Mouse (Mus musculus) MEL (cell line): ENCODE results near the gene Sars. TPM values are rescaled to one million over a fixed set of nuclear protein-coding genes. Genes with fewer than 3 reads are reported as not detected.

Experiments used
- DNase-seq: peaks from one replicate; pipeline ENCODE4 v3.0.0; 2011; ENCODE audit warnings: low read depth, low spot score
- H3K27ac ChIP-seq: 2 replicates; pipeline ENCODE4 v1.5.1; 2012; ENCODE audit warnings: low read depth, mild to moderate bottlenecking, control low read depth, low read length, moderate library complexity; ENCODE audit not compliant: control insufficient read depth
- H3K27me3 ChIP-seq, 2 experiments: fragments of 150-350 bp in 1 of 2; sonication (generic) in 1 of 2; 2 replicates each; pipeline ENCODE4 v1.6.1; 2012; ENCODE audit warnings: low read length in 2 of 2, mild to moderate bottlenecking in 2 of 2, improper control_type of control experiment in 1 of 2, moderate library complexity in 1 of 2; ENCODE audit not compliant: insufficient read depth in 2 of 2, control insufficient read depth in 1 of 2
- H3K36me3 ChIP-seq, 2 experiments: 2 replicates each; pipeline ENCODE4 v1.6.1; 2012 to 2014; ENCODE audit warnings: low read length in 2 of 2, improper control_type of control experiment in 1 of 2, inconsistent platforms in 1 of 2, mild to moderate bottlenecking in 1 of 2; ENCODE audit not compliant: insufficient read depth in 2 of 2, control insufficient read depth in 1 of 2
- H3K4me1 ChIP-seq, 2 experiments: fragments of 150-350 bp in 1 of 2; sonication (generic) in 1 of 2; 2 replicates each; pipeline ENCODE4 v1.6.1; 2012; ENCODE audit warnings: low read length in 2 of 2, improper control_type of control experiment in 1 of 2, mild to moderate bottlenecking in 1 of 2; ENCODE audit not compliant: insufficient read depth in 2 of 2, control insufficient read depth in 1 of 2
- H3K4me3 ChIP-seq, 2 experiments: fragments of 150-350 bp in 1 of 2; sonication (generic) in 1 of 2; 2 replicates each; pipeline ENCODE4 v1.5.1; 2012; ENCODE audit warnings: low read depth in 2 of 2, low read length in 2 of 2, mild to moderate bottlenecking in 2 of 2, moderate library complexity in 2 of 2, control low read depth in 1 of 2, improper control_type of control experiment in 1 of 2; ENCODE audit not compliant: control insufficient read depth in 1 of 2, insufficient read depth in 1 of 2
- H3K79me2 ChIP-seq: 2 replicates; pipeline ENCODE4 v1.6.1; 2012; ENCODE audit warnings: mild to moderate bottlenecking, low read length, moderate library complexity; ENCODE audit not compliant: control insufficient read depth, poor library complexity, insufficient read depth
- H3K9ac ChIP-seq: 2 replicates; pipeline ENCODE4 v1.6.1; 2012; ENCODE audit warnings: low read depth, mild to moderate bottlenecking, control low read depth, low read length, moderate library complexity; ENCODE audit not compliant: control insufficient read depth, poor library complexity, severe bottlenecking
- H3K9me3 ChIP-seq: fragments of 150-350 bp; sonication (generic); replicated peaks from 2 replicates; pipeline ENCODE4 v1.6.1; 2012; ENCODE audit warnings: mild to moderate bottlenecking, low read length, improper control_type of control experiment, moderate library complexity; ENCODE audit not compliant: insufficient read depth
- CHD1 ChIP-seq: IDR thresholded peaks from 2 replicates; pipeline ENCODE4 v1.6.1; 2012; ENCODE audit warnings: low read depth, mild to moderate bottlenecking, inconsistent platforms, low read length, improper control_type of control experiment
- CTCF ChIP-seq, 3 experiments: IDR thresholded peaks in 2 of 3; conservative IDR thresholded peaks in 1 of 3; 2 replicates each; pipeline ENCODE4 v1.5.1; 2011 to 2012; ENCODE audit warnings: low read length in 3 of 3, low read depth in 2 of 3, mild to moderate bottlenecking in 2 of 3, improper control_type of control experiment in 1 of 3, inconsistent platforms in 1 of 3, mixed read lengths in 1 of 3, moderate library complexity in 1 of 3; ENCODE audit not compliant: control insufficient read depth in 1 of 3, insufficient read depth in 1 of 3, poor library complexity in 1 of 3, severe bottlenecking in 1 of 3
- E2F4 ChIP-seq: IDR thresholded peaks from 2 replicates; pipeline ENCODE4 v1.6.1; 2011; ENCODE audit warnings: low read depth, low read length, improper control_type of control experiment, borderline replicate concordance
- EP300 ChIP-seq, 2 experiments: IDR thresholded peaks; 2 replicates each; pipeline ENCODE4 v1.6.1; 2011; ENCODE audit warnings: improper control_type of control experiment in 2 of 2, low read length in 2 of 2, low read depth in 1 of 2, mild to moderate bottlenecking in 1 of 2
- ETS1 ChIP-seq: IDR thresholded peaks from 2 replicates; pipeline ENCODE4 v1.6.1; 2012; ENCODE audit warnings: low read depth, mild to moderate bottlenecking, inconsistent platforms, low read length, improper control_type of control experiment, moderate library complexity
- GABPA ChIP-seq: IDR thresholded peaks from 2 replicates; pipeline ENCODE4 v1.6.1; 2012; ENCODE audit warnings: low read depth, mild to moderate bottlenecking, inconsistent platforms, low read length, improper control_type of control experiment, moderate library complexity
- GATA1 ChIP-seq: IDR thresholded peaks from 2 replicates; pipeline ENCODE4 v1.6.1; 2011; ENCODE audit warnings: low read depth, low read length, improper control_type of control experiment
- HCFC1 ChIP-seq: IDR thresholded peaks from 2 replicates; pipeline ENCODE4 v1.6.1; 2012; ENCODE audit warnings: low read depth, mild to moderate bottlenecking, inconsistent platforms, low read length, improper control_type of control experiment, moderate library complexity
- JUND ChIP-seq: IDR thresholded peaks from 2 replicates; pipeline ENCODE4 v1.6.1; 2011; ENCODE audit warnings: low read depth, mild to moderate bottlenecking, improper control_type of control experiment, low read length
- KAT2A ChIP-seq: conservative IDR thresholded peaks from 2 replicates; pipeline ENCODE4 v1.6.1; 2012; ENCODE audit warnings: low read depth, low read length, improper control_type of control experiment, inconsistent platforms
- MEF2A ChIP-seq: IDR thresholded peaks from 2 replicates; pipeline ENCODE4 v1.6.1; 2014; ENCODE audit warnings: low read depth, mild to moderate bottlenecking, inconsistent platforms, low read length, improper control_type of control experiment; ENCODE audit not compliant: poor library complexity, insufficient replicate concordance, severe bottlenecking; ENCODE audit errors: extremely low read depth
- MXI1 ChIP-seq: IDR thresholded peaks from 2 replicates; pipeline ENCODE4 v1.6.1; 2011; ENCODE audit warnings: mild to moderate bottlenecking, low read depth, low read length, improper control_type of control experiment
- MYC ChIP-seq: IDR thresholded peaks from 2 replicates; pipeline ENCODE4 v1.6.1; 2011; ENCODE audit warnings: low read depth, mild to moderate bottlenecking, low read length, improper control_type of control experiment, moderate library complexity
- NELFE ChIP-seq: IDR thresholded peaks from 2 replicates; pipeline ENCODE4 v1.6.1; 2011; ENCODE audit warnings: low read depth, low read length, improper control_type of control experiment
- NRF1 ChIP-seq: IDR thresholded peaks from 2 replicates; pipeline ENCODE4 v1.6.1; 2014; ENCODE audit warnings: low read depth, mild to moderate bottlenecking, inconsistent platforms, low read length, improper control_type of control experiment, moderate library complexity; ENCODE audit not compliant: poor library complexity, insufficient read depth, severe bottlenecking
- RAD21 ChIP-seq: IDR thresholded peaks from 2 replicates; pipeline ENCODE4 v1.6.1; 2011; ENCODE audit warnings: mild to moderate bottlenecking, low read depth, low read length, improper control_type of control experiment
- RCOR1 ChIP-seq: IDR thresholded peaks from 2 replicates; pipeline ENCODE4 v1.6.1; 2012; ENCODE audit warnings: low read depth, mild to moderate bottlenecking, inconsistent platforms, low read length, improper control_type of control experiment
- SIN3A ChIP-seq: IDR thresholded peaks from 2 replicates; pipeline ENCODE4 v1.6.1; 2012; ENCODE audit warnings: low read length, improper control_type of control experiment, inconsistent platforms
- SMC3 ChIP-seq: IDR thresholded peaks from 2 replicates; pipeline ENCODE4 v1.6.1; 2011; ENCODE audit warnings: low read depth, low read length, improper control_type of control experiment
- TAL1 ChIP-seq: IDR thresholded peaks from 2 replicates; pipeline ENCODE4 v1.6.1; 2012; ENCODE audit warnings: mild to moderate bottlenecking, inconsistent platforms, low read length, moderate library complexity, mixed read lengths
- TCF12 ChIP-seq: IDR thresholded peaks from 2 replicates; pipeline ENCODE4 v1.6.1; 2014; ENCODE audit warnings: low read depth, mild to moderate bottlenecking, inconsistent platforms, low read length, improper control_type of control experiment, moderate library complexity
- USF1 ChIP-seq: IDR thresholded peaks from 2 replicates; pipeline ENCODE4 v1.6.1; 2014; ENCODE audit warnings: low read depth, mild to moderate bottlenecking, inconsistent platforms, low read length, improper control_type of control experiment, moderate library complexity
- USF2 ChIP-seq, 2 experiments: IDR thresholded peaks; 2 replicates each; pipeline ENCODE4 v1.6.1; 2011 to 2012; ENCODE audit warnings: improper control_type of control experiment in 2 of 2, low read length in 2 of 2, borderline replicate concordance in 1 of 2, inconsistent platforms in 1 of 2, low read depth in 1 of 2, mild to moderate bottlenecking in 1 of 2; ENCODE audit not compliant: insufficient read depth in 1 of 2
- ZC3H11A ChIP-seq: IDR thresholded peaks from 2 replicates; pipeline ENCODE4 v1.6.1; 2012; ENCODE audit warnings: low read depth, mild to moderate bottlenecking, inconsistent platforms, low read length, improper control_type of control experiment
- ZMIZ1 ChIP-seq: IDR thresholded peaks from 2 replicates; pipeline ENCODE4 v1.6.1; 2012; ENCODE audit warnings: low read depth, mild to moderate bottlenecking, inconsistent platforms, low read length, improper control_type of control experiment, moderate library complexity
- ZNF384 ChIP-seq: IDR thresholded peaks from 2 replicates; pipeline ENCODE4 v1.6.1; 2012; ENCODE audit warnings: low read depth, mild to moderate bottlenecking, inconsistent platforms, low read length, improper control_type of control experiment
- polyA plus RNA-seq, 2 experiments: library from polyadenylated mRNA; stranded (reverse) in 1 of 2; unstranded in 1 of 2; fragments of >175 nt in 1 of 2; fragments of >200 nt in 1 of 2; gene quantifications; 2 replicates each; pipeline versions ENCODE4 v1.2.1 to v1.2.4; 2012; ENCODE audit warnings: low replicate concordance in 2 of 2, low read depth in 1 of 2; ENCODE audit not compliant: insufficient read length in 2 of 2, insufficient read depth in 1 of 2, missing spikeins in 1 of 2
- total RNA-seq: library from RNA; depleted of rRNA; stranded (reverse); fragments of 300-350 nt; gene quantifications from 2 replicates; pipeline ENCODE4 v1.2.3, GENCODE M21; 2012

Gene Sars
- total and polyA plus RNA-seq, 3 experiments = 202 to 337 TPM; not detected in 1

DNA sequence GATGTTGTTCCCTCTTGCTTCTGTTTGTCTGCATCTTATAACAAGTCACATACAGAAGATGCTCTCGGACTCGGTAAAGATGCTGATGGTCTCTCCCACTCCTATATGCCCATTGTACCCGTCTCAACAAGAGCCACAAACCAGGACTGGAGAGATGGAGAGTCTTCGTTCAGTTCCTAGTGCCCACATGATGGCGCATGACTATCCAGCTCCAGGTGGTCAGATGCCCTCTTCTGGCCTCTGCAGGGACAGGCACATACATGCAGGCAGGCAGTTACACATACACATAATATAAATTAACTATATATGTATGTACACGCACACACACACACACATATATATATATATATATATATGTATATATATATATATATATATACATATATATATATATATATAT is 64.3 kb downstream of the Sars start:
- 0 out of 2 replicates have a peak, but pooled peaks have one; percentile 34 for TF ChIP-seq HCFC1
- TF ChIP-seq E2F4 = no peak
- TF ChIP-seq CTCF (IDR thresholded peaks at IDR 0.05 in 2 of 3, conservative IDR thresholded peaks at IDR 0.05 in 1 of 3; ENCODE audit: control insufficient read depth in 1 of 3, insufficient read depth in 1 of 3, low read depth in 2 of 3, low read length in 3 of 3, poor library complexity in 1 of 3, severe bottlenecking in 1 of 3) = peak; percentile 31 to 90 (median 80); a peak in 5 of 6 replicates
- TF ChIP-seq NELFE = 0 out of 2 replicates have a peak, but pooled peaks have one; percentile 15
- TF ChIP-seq MXI1 = no peak
- peak; percentile 40; the same call in 1 of the 2 replicates for TF ChIP-seq SIN3A
- no peak for TF ChIP-seq NRF1
- no peak for TF ChIP-seq TCF12
- TF ChIP-seq KAT2A = no peak
- peak; percentile 73 for TF ChIP-seq SMC3
- TF ChIP-seq RAD21 = peak; percentile 26
- TF ChIP-seq, all 39 proteins: peak for 6
- peaks cover 4% of the 10 kb centered on the region; the same call in 1 of the 2 replicates for H3K79me2 ChIP-seq
- H3K9me3 ChIP-seq = no peaks in the 10 kb centered on the region
- H3K27ac ChIP-seq = no peak overlapping the region
- no peaks in the 10 kb centered on the region for H3K27me3 ChIP-seq
- H3K36me3 ChIP-seq = peaks cover 0 to 27% of the 10 kb centered on the region in 2 experiments; a peak in 2 of 4 replicates
- H3K9ac ChIP-seq = no peak overlapping the region
- H3K4me1 ChIP-seq = peaks cover 6 to 43% of the 10 kb centered on the region in 2 experiments
- no peak overlapping the region for H3K4me3 ChIP-seq
- DNase-seq = peak; percentile 58

DNA sequence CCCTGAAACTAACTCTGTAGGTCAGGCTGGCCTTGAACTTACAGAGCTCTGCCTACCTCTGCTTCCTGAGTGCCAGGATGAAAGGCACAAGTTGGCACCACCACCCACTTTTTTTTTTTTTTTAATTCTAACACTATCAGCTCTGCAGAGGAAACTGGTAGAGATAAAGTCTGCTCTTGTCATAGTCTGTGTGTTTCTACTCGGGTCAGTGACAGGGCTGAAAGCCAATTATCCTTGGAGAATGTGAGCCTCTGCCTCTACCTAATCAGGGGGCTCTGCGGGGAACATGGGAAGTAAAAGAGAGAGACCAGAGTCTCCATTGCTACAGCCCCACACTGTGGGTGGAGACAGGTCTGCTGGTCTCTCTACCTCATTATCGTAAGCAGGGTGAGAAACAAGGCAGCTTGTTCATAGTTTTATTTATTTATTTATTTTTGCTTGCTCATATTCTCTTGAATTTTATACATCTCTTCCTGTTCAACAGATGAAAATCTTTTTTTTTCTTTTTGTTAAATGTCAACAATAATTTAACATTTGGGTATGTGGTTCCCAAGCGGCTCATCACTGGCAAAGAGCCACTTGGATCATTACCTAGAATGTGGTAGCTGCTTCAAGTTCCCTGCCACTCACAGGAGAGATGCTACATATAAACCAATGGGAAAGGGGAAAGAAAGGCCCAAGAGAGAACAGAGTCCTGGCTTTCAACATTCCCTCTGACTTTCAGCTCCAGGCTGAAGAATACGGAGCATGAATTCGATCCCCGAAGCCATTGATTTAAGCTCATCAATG is 65.9 kb downstream of the Sars start:
- no peaks in the 10 kb centered on the region for H3K9me3 ChIP-seq
- peak overlapping the region; percentile 29 for H3K9ac ChIP-seq
- peaks cover 6 to 36% of the 10 kb centered on the region in 2 experiments for H3K4me1 ChIP-seq
- H3K27me3 ChIP-seq = no peaks in the 10 kb centered on the region
- peak; percentile 64 for DNase-seq
- H3K27ac ChIP-seq = peak overlapping the region; percentile 23
- peaks cover 0 to 24% of the 10 kb centered on the region in 2 experiments; a peak in 2 of 4 replicates for H3K36me3 ChIP-seq
- H3K4me3 ChIP-seq = no peak overlapping the region
- peaks cover 4% of the 10 kb centered on the region; the same call in 1 of the 2 replicates for H3K79me2 ChIP-seq
- TF ChIP-seq ZNF384 = peak; percentile 98
- TF ChIP-seq RAD21 = no peak
- TF ChIP-seq E2F4 = no peak
- no peak for TF ChIP-seq GABPA
- no peak for TF ChIP-seq MEF2A
- no peak for TF ChIP-seq JUND
- peak; percentile 18; the same call in 1 of the 2 replicates for TF ChIP-seq MXI1
- TF ChIP-seq NELFE = no peak
- TF ChIP-seq TAL1 = no peak
- TF ChIP-seq ZMIZ1 = no peak
- TF ChIP-seq RCOR1 = peak; percentile 66
- TF ChIP-seq CTCF (IDR thresholded peaks at IDR 0.05 in 2 of 3, conservative IDR thresholded peaks at IDR 0.05 in 1 of 3; ENCODE audit: control insufficient read depth in 1 of 3, insufficient read depth in 1 of 3, low read depth in 2 of 3, low read length in 3 of 3, poor library complexity in 1 of 3, severe bottlenecking in 1 of 3) = no peak
- TF ChIP-seq CHD1 = no peak
- peak; percentile 84 for TF ChIP-seq ETS1
- peak; percentile 57; the same call in 1 of the 2 replicates for TF ChIP-seq TCF12
- TF ChIP-seq MYC = no peak
- TF ChIP-seq USF1 = no peak
- peak; percentile 13; the same call in 1 of the 2 replicates for TF ChIP-seq HCFC1
- no peak for TF ChIP-seq USF2 (IDR thresholded peaks at IDR 0.05; ENCODE audit: borderline replicate concordance in 1 of 2, insufficient read depth in 1 of 2, low read depth in 1 of 2, low read length in 2 of 2)
- no peak for TF ChIP-seq ZC3H11A
- peak; percentile 88 for TF ChIP-seq GATA1
- peak; percentile 72 to 78 for TF ChIP-seq EP300 (IDR thresholded peaks at IDR 0.05; ENCODE audit: low read depth in 1 of 2, low read length in 2 of 2)
- TF ChIP-seq SIN3A = peak; percentile 66; the same call in 1 of the 2 replicates
